14 mouse cellular contexts compared by ENCODE assay signal in the genomic region with DNA sequence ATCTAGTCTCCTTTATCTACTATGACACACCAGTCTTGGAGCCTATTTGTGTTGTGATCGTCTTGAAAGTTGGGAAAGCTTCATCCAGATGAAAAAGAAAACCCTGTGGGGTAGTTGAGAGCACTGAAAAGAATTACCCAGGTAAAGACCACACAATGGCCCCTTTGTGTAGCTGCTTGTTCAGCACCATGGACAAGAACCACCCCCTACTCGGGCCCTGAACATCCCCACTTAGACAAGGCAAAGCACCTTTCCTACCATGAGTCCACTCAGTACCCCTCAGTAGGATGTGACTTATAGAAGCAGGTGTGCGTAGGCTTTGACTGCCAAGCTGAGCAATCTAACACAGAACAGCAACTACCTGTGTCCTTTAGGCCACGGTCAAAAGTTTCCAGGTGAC.
A peak's percentile ranks its signal among the peaks of the same experiment; 100 is the strongest.
DNase-seq lines count a peak whose midpoint lies in the region.
"Had no signal": no experiment of that assay in that cellular context is flagged by ENCODE, and none has a peak within 500 bp of the region (broad histone marks: within the 10 kb centered on the region; RNA-seq: fewer than 3 reads in every experiment).

No protein-coding gene starts in this region.

- intact Hi-C loops in heart, postnatal 36 days (cut with DNase I) = no loop called here

- DNase-seq in heart, postnatal 4 days = peak; percentile 17
- no peak for DNase-seq in heart, postnatal 36 days
- peak; percentile 4 for DNase-seq in thymus, postnatal 0 days (ENCODE audit: low spot score)
- DNase-seq in thymus, adult 18-20 months = no peak
- peak; percentile 54 for DNase-seq in forelimb bud, embryonic 11.5 days (ENCODE audit: low read depth, low spot score)
- no peak for DNase-seq in right cerebral cortex, postnatal 25 days
- no peak for DNase-seq in Muller cell, postnatal 12 days (ENCODE audit: inconsistent ontology term)
- no peak for DNase-seq in cerebellum, adult 18-20 months
- DNase-seq: adrenal gland, postnatal 25 days; cerebellum, adult 11 months; gastrocnemius, postnatal 36 days; layer of hippocampus, adult 9-11 months; lung, postnatal 10 days; right cerebral cortex, postnatal 14 days had no signal

Comparison
In these comparisons a context has a peak if more than half of its experiments do, and no peak if none do; other contexts are left out.
1. DNase-seq: peak in heart, postnatal 4 days (single experiment), thymus, postnatal 0 days (single experiment) and forelimb bud, embryonic 11.5 days (single experiment); none in heart, postnatal 36 days (0 of 2), thymus, adult 18-20 months (0 of 2), right cerebral cortex, postnatal 25 days (single experiment), Muller cell, postnatal 12 days (single experiment) and cerebellum, adult 18-20 months (0 of 2).